Mouse (Mus musculus) intestine, embryonic 15.5 days (tissue): Measurements from ENCODE around the gene Slc29a3. TPM values are rescaled to one million over a fixed set of nuclear protein-coding genes. Genes with fewer than 3 reads are reported as not detected.
A peak's percentile ranks its signal among the peaks of the same experiment; 100 is the strongest.
"Not testable (repeated sequence)": the region's sequence is repeated elsewhere in the genome, so short reads cannot be mapped to it uniquely, and the experiment has no call there.

ENCODE experiments used
- ATAC-seq: fragments of 200-750 bp; cut with Nextera tagmentation; 2 replicates; pipeline ENCODE4 v1.8.0; 2017; ENCODE audit warnings: moderate TSS enrichment, moderate library complexity
- H3K27ac ChIP-seq: fragments of 300-500 bp; sonication (generic); 2 replicates; pipeline ENCODE4 v1.5.1; 2015; ENCODE audit warnings: mild to moderate bottlenecking, inconsistent platforms
- H3K27me3 ChIP-seq: fragments of 300-500 bp; sonication (generic); replicated peaks from 2 replicates; pipeline ENCODE4 v1.6.1; 2015; ENCODE audit warnings: inconsistent platforms
- H3K36me3 ChIP-seq: fragments of 300-500 bp; sonication (generic); 2 replicates; pipeline ENCODE4 v1.6.1; 2015; ENCODE audit warnings: inconsistent platforms
- H3K4me1 ChIP-seq: fragments of 300-500 bp; sonication (generic); replicated peaks from 2 replicates; pipeline ENCODE4 v1.6.1; 2015; ENCODE audit warnings: inconsistent platforms
- H3K4me2 ChIP-seq: fragments of 300-500 bp; sonication (generic); replicated peaks from 2 replicates; pipeline ENCODE4 v1.6.1; 2015; ENCODE audit warnings: mild to moderate bottlenecking, inconsistent platforms
- H3K4me3 ChIP-seq: fragments of 300-500 bp; sonication (generic); replicated peaks from 2 replicates; pipeline ENCODE4 v1.5.1; 2015; ENCODE audit warnings: inconsistent platforms
- H3K9ac ChIP-seq: fragments of 300-500 bp; sonication (generic); 2 replicates; pipeline ENCODE4 v1.6.1; 2015; ENCODE audit warnings: inconsistent platforms
- H3K9me3 ChIP-seq: fragments of 300-500 bp; sonication (generic); 2 replicates; pipeline ENCODE4 v1.6.1; 2016; ENCODE audit warnings: inconsistent platforms
- WGBS: fragments of 180-500 bp; shearing (Covaris S2); methylation state at CpG from one replicate; pipeline ENCODE4 v1.1.7; 2015; 5-methylcytosine and 5-hydroxymethylcytosine counted together
- polyA plus RNA-seq: library from polyadenylated mRNA; unstranded; fragments of >200 nt; fragmentation: Nextera tagmentation; extraction: Ambion mirVana; gene quantifications from 2 replicates; pipeline ENCODE4 v1.2.1, GENCODE M21; 2015

Slc29a3 gene
- polyA plus RNA-seq, 1 experiment from 2014 or later = 9.1 TPM

DNA sequence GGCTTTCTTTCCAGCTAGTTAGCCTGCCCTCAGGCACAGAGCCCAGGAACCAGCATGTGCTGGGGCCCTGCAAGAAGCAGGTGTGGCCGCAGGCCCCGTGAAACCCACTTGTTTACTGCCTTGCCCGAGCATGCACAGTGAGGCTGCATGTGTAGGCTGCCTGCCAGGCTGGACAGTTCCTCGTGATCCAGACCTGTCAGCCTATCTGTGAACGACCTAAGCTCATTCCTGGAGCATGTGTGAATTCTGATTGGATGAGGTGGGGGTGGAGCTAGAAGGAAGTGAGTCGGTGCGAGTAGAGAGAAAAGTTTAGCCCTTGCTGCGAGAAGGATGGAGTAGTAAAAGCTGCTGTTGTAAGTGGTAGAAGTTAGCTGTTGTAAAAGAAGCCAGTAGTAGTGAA, 40.3 kb downstream of the Slc29a3 start:
- not testable (repeated sequence) for H3K4me1 ChIP-seq, H3K4me3 ChIP-seq, H3K4me2 ChIP-seq, H3K27ac ChIP-seq, H3K27me3 ChIP-seq, H3K9me3 ChIP-seq, H3K9ac ChIP-seq, H3K36me3 ChIP-seq, ATAC-seq
- WGBS = 40% methylated on average over 8 of the region's 8 CpGs

DNA sequence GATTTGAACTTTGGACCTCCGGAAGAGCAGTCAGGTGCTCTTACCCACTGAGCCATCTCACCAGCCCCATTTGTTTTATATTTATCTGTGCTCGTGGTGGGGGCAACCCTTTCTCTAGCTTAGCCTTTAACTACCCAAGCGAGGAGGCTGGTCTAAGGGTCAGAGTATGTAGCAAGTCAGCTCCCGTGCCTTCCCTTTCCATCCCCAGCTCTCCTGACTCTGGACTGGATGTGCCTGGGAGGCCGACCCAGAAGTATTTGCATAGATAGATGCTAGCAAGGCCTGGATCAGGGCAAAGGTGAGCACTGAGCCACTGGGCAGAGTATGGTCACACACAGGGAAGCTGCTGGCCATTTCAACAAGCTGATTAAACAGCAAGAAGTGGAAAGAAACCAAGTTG, 43.8 kb downstream of the Slc29a3 start:
- no peak overlapping the region for H3K27ac ChIP-seq
- H3K4me2 ChIP-seq = no peak overlapping the region
- no peak overlapping the region for H3K4me3 ChIP-seq
- no peaks in the 10 kb centered on the region for H3K27me3 ChIP-seq
- H3K36me3 ChIP-seq = no peaks in the 10 kb centered on the region
- no peak for ATAC-seq
- no peak overlapping the region for H3K9ac ChIP-seq
- WGBS = 66% methylated on average over 5 of the region's 5 CpGs
- H3K4me1 ChIP-seq = no peaks in the 10 kb centered on the region
- H3K9me3 ChIP-seq = no peaks in the 10 kb centered on the region

DNA sequence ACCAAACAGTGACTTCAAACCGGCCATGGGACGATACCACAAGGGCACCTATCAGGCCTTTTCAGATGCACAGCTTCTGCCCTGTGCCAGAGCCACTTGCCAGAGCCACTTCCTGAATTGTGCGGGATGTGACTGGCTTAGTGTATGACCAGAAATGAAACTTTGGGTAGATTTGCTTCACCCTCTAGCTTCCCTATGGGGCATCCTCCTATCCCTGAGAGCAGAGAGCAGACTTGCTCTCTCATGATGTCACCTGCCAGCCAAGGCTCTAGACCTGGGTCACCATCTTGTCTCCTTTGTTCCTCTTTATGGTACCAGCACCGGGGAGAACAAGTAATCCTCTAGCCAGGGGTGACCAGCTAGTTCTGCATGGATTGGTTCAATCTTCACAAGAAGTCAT, 46.3 kb downstream of the Slc29a3 start:
- WGBS = 90% methylated on average over 4 of the region's 4 CpGs
- ATAC-seq = no peak

DNA sequence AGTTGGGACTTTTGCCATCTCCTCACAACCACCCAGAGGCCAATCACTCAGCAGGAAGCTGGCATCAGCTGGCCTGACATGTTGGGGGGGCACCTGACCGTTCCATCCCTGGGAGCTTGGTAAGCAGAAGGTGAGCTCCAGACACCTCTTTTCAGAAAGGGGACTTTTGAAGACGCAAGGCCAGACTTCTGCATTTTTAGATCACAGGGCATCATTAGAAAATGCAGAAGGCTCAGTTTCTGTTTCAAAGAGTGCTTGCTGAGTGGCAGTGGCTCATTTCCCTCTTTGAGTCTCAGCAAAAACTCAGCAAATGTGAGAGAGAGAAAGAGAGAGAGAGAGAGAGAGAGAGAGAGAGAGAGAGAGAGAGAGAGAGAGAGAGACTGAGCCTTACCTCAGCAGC, 47.5 kb downstream of the Slc29a3 start:
- H3K9ac ChIP-seq = no peak overlapping the region
- no peak overlapping the region for H3K27ac ChIP-seq
- H3K4me3 ChIP-seq = no peak overlapping the region

More for the DNA sequence above, 46.3 kb downstream of the Slc29a3 start:
- H3K36me3 ChIP-seq = no peaks in the 10 kb centered on the region
- no peak overlapping the region for H3K9ac ChIP-seq
- H3K4me1 ChIP-seq = no peaks in the 10 kb centered on the region
- no peak overlapping the region for H3K4me2 ChIP-seq
- H3K4me3 ChIP-seq = no peak overlapping the region
- no peak overlapping the region for H3K27ac ChIP-seq
- H3K9me3 ChIP-seq = no peaks in the 10 kb centered on the region
- H3K27me3 ChIP-seq = no peaks in the 10 kb centered on the region

DNA sequence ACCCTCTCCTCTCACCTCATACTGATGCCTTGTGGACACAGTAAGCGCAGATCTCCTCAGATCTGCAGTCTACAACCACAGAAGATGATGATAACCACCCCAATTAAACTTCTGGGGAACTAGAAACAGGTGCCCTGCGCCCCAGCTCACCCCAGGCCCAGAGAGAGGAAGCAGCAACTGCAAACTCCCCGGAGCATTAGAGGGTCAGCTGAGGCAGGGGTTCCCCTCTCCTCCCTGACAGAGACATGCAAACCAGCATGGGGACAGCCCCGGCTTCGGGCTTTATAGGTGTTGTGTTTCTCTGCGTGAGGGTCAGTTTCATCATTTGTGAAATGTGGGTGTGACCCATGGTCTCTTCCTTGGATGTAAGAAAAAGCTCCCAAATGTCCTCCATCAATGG, 54.8 kb downstream of the Slc29a3 start:
- H3K4me1 ChIP-seq = no peaks in the 10 kb centered on the region
- 80% methylated on average over 6 of the region's 6 CpGs for WGBS
- no peaks in the 10 kb centered on the region for H3K36me3 ChIP-seq
- no peak overlapping the region for H3K27ac ChIP-seq
- ATAC-seq = no peak
- no peak overlapping the region for H3K4me2 ChIP-seq
- H3K9me3 ChIP-seq = no peaks in the 10 kb centered on the region
- no peak overlapping the region for H3K4me3 ChIP-seq
- H3K27me3 ChIP-seq = 0 out of 2 replicates have a peak, but pooled peaks cover 7% of the 10 kb centered on the region
- H3K9ac ChIP-seq = no peak overlapping the region

More for the DNA sequence above, 47.5 kb downstream of the Slc29a3 start:
- Histone ChIP-seq H3K9me3 (no peaks in the 10 kb centered on the region), H3K4me2 (no peak overlapping the region), H3K36me3 (no peaks in the 10 kb centered on the region), H3K27me3 (no peaks in the 10 kb centered on the region), H3K4me1 (no peaks in the 10 kb centered on the region)
- ATAC-seq = no peak
- 75% methylated on average over 2 of the region's 2 CpGs for WGBS

DNA sequence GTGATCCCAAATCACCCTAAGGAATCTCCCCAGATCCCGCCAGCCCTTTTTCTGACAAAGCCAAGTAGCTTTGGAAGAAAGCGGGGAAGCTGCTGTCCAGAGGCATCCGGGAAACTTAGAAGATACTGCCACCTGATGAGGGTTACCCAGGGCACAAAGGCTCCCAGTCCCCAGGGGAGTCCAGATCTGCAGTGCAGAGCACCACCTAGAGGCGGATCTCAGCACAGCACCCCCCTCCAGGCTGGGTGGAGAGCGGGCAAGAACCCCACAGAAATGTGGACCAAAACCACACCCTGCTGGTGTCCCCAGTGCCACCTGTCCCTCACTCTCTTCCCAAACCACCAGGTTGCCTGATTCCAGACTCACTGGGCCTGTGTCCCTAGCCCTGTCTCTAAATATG, 55.6 kb downstream of the Slc29a3 start:
- Histone ChIP-seq H3K4me1 (0 out of 2 replicates have a peak, but pooled peaks cover under 1% of the 10 kb centered on the region), H3K27me3 (0 out of 2 replicates have a peak, but pooled peaks cover 7% of the 10 kb centered on the region), H3K4me3 (no peak overlapping the region), H3K27ac (no peak overlapping the region), H3K9ac (no peak overlapping the region), H3K36me3 (no peaks in the 10 kb centered on the region), H3K9me3 (no peaks in the 10 kb centered on the region), H3K4me2 (no peak overlapping the region)
- peak; percentile 49; the same call in 1 of the 2 replicates for ATAC-seq
- WGBS = 12% methylated on average over 5 of the region's 5 CpGs

DNA sequence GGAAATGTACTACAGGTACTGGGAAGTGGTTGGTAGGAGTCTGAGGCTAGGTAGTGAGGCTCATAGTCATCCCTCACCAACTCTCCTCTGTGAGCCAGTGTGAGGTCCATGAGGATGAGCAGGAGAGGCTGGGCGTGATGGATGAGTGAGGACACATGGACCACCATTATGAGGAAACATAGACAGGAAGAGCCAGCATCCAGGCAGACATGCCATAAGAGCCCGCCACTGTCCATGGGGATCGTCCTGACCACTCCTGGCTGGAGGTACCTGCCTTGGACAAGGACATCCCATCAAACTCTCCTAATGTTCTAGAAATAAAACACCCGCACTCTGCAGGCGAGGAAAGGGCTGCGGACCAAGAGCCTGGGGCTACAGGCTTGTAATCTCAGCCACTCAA, 56.2 kb downstream of the Slc29a3 start, which contains the start of gene Cdh23:
TSS of gene Cdh23 (minus strand) at position 101 of the 400 bp plus-strand sequence.
- Histone ChIP-seq H3K9me3 (no peaks in the 10 kb centered on the region), H3K36me3 (no peaks in the 10 kb centered on the region), H3K4me3 (no peak within 1 kb of the TSS), H3K4me1 (0 out of 2 replicates have a peak, but pooled peaks cover 7% of the 10 kb centered on the region), H3K9ac (no peak within 1 kb of the TSS), H3K27ac (no peak within 1 kb of the TSS), H3K27me3 (0 out of 2 replicates have a peak, but pooled peaks cover 7% of the 10 kb centered on the region), H3K4me2 (no peak within 1 kb of the TSS)
- 91% methylated on average over 6 of the region's 6 CpGs for WGBS
- no peak for ATAC-seq

DNA sequence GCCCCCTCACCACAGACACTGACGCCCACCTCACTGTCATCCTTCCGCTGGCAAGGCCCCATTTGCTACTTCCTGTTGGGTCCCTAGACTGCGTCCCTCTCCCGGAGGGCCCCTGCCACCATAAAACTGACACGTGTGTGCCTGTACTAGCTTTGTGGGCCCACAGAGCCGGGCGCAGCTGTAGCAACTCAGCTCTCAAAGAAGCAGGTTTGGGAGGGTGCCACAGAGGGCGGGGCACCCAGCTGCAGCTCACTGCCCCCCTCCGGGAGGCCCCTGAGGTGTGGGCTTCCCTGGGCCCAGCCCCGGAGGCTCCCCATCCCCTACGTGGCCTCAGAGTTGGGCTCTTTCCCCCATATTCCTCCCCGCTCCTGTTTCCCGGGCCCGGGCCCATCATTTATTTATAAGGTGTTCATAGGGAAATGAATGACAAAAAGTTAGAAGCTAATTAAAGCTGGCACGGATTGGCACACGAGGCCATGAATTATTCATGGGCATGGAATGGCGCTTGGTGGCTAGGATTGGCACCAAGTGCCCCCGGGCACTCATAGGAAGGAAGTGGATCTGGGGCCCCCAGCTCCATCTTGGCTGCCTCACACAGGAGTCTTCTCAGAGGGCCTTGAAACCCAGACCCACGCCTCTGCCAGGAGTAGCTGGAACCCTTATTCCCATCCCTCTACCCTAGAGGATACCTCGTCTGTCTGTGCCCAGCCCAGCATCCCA, 60.8 kb downstream of the Slc29a3 start:
- Histone ChIP-seq H3K4me3 (no peak overlapping the region), H3K36me3 (no peaks in the 10 kb centered on the region), H3K9ac (no peak overlapping the region), H3K27me3 (peaks cover 30% of the 10 kb centered on the region), H3K9me3 (no peaks in the 10 kb centered on the region), H3K27ac (no peak overlapping the region), H3K4me1 (peaks cover 9% of the 10 kb centered on the region), H3K4me2 (no peak overlapping the region)
- ATAC-seq = no peak; the same call in 1 of the 2 replicates
- 77% methylated on average over 20 of the region's 20 CpGs for WGBS

DNA sequence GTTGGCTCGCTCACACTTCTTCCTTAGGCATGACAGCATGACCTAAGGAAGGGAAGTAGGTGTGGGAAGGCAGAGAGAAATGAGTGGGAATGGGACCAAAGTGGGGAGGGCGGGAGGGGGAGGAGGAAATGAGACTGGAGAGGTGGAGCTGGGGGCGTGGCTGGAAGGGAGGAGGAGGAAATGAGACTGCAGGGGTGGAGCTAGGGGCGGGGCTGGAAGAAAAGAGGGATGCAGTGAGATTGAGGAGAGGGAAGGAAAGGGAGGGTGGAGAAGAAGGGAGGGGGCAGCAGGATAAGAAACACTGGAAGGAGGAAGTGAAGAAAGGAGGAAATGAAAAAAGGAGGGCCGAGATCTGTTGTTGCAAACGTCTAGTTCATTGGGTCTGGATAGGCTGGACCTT, 61.6 kb downstream of the Slc29a3 start:
- H3K9ac ChIP-seq = no peak overlapping the region
- peaks cover 17% of the 10 kb centered on the region for H3K4me1 ChIP-seq
- H3K9me3 ChIP-seq = no peaks in the 10 kb centered on the region
- no peaks in the 10 kb centered on the region for H3K36me3 ChIP-seq
- WGBS = 43% methylated on average over 6 of the region's 6 CpGs
- ATAC-seq = no peak
- H3K4me2 ChIP-seq = no peak overlapping the region
- peaks cover 38% of the 10 kb centered on the region for H3K27me3 ChIP-seq
- H3K4me3 ChIP-seq = no peak overlapping the region
- no peak overlapping the region for H3K27ac ChIP-seq

DNA sequence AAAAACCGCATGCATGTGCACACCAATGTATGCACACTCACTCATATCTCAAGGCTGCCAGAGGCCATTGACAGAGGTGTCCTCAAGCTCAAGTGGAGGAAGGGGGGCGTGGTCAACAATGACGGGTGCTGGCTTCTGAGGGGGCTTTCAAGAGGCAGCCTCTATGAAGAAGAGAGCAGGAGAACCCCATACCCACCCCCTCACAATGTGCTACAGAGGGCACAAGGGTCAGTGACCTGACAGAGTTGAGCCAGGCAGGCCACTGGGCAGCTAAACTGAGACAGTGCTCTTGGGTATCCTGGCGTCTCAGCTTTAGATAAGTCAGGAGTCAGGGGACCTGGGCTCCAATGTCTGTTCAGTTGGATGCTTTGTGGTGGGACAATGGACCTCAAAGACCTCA, 63.2 kb downstream of the Slc29a3 start:
- Histone ChIP-seq H3K27me3 (peaks cover 54% of the 10 kb centered on the region), H3K4me3 (no peak overlapping the region)

DNA sequence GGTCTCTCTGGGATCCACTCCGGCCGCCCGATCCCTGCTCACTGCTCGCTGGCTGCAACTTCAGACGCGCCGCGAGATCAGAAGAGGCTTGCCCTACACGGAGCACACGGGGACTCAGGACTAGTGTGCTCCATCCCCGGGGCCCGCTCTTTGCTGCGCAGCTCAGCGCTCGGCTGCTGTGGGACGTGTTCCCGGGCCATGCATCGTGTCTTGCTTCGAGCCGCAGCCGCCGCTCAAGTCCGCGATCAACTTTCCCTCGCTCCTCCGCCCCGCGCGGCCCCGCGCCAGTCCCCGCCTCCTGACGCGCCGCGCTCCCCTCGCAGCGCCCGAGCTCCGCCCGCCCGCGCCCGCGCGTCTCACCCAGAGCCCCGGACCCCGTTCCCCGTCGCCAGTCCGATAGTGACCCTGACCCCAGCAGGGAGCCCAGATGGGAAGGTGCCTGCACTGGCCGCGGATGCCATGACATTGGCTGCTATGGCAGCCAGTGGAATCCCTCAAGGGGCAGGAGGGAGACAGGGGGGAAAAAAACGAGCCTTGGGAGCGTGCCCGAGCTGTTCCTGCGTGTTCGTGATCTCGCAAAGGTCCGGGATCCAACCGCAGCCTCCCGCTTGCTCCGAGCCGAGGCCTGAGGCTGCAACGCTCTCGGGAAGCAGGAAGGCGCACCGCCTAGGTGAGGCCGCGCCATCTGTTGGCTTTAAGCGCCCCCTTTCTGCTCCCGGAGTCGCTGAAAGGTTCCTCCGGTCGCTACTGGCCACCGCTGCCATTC, 65.4 kb downstream of the Slc29a3 start:
- peak overlapping the region; percentile 100 for H3K4me2 ChIP-seq
- under 1% methylated on average over 76 of the region's 76 CpGs for WGBS
- no peak overlapping the region for H3K27ac ChIP-seq
- H3K4me1 ChIP-seq = peaks cover 22% of the 10 kb centered on the region
- H3K27me3 ChIP-seq = peaks cover 60% of the 10 kb centered on the region
- peak overlapping the region; percentile 54 for H3K9ac ChIP-seq
- no peaks in the 10 kb centered on the region for H3K36me3 ChIP-seq
- peak overlapping the region; percentile 64 for H3K4me3 ChIP-seq
- ATAC-seq = peak; percentile 85
- no peaks in the 10 kb centered on the region for H3K9me3 ChIP-seq

More for the DNA sequence above, 63.2 kb downstream of the Slc29a3 start:
- WGBS = 77% methylated on average over 4 of the region's 4 CpGs
- Histone ChIP-seq H3K27ac (no peak overlapping the region), H3K4me2 (no peak overlapping the region), H3K4me1 (peaks cover 22% of the 10 kb centered on the region), H3K9ac (no peak overlapping the region), H3K9me3 (no peaks in the 10 kb centered on the region), H3K36me3 (no peaks in the 10 kb centered on the region)
- no peak for ATAC-seq

DNA sequence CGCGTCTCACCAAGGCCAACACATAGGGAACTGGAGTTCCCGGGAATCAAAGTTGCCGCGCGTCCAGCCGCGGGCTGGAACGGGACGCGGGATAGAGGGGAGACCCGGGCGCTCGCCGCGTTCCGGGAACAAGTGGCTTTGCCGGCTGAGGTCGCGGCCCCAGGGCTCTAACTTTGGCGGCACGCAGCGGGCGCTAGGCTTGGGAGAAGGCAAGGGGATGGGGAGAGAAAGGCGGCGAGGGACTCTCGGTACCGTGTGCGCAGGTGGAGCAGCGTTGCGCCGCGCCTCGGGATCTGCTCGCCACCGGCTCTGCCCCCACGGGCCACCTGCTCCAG, 66.0 kb downstream of the Slc29a3 start:
- no peak overlapping the region for H3K27ac ChIP-seq
- H3K4me3 ChIP-seq = peak overlapping the region; percentile 64
- H3K9ac ChIP-seq = peak overlapping the region; percentile 54; the same call in 1 of the 2 replicates
- no peaks in the 10 kb centered on the region for H3K9me3 ChIP-seq
- under 1% methylated on average over 37 of the region's 37 CpGs for WGBS
- H3K4me1 ChIP-seq = peaks cover 18% of the 10 kb centered on the region
- ATAC-seq = no peak; the same call in 1 of the 2 replicates
- peaks cover 60% of the 10 kb centered on the region for H3K27me3 ChIP-seq
- no peaks in the 10 kb centered on the region for H3K36me3 ChIP-seq
- H3K4me2 ChIP-seq = peak overlapping the region; percentile 100
